Mouse (Mus musculus) midbrain, embryonic 14.5 days (tissue): ENCODE data around the gene Dennd1b. TPM values are rescaled to one million over a fixed set of nuclear protein-coding genes. Genes with fewer than 3 reads are reported as not detected.

ENCODE experiments used
- ATAC-seq: fragments of 200-750 bp; cut with Nextera tagmentation; 2 replicates; pipeline ENCODE4 v1.8.0; 2017; ENCODE audit warnings: moderate number of reproducible peaks, moderate library complexity; ENCODE audit not compliant: low FRiP score, low TSS enrichment
- DNase-seq: peaks from one replicate; pipeline ENCODE4 v3.0.0-alpha.2; 2015
- H3K27ac ChIP-seq: fragments of 300-500 bp; sonication (generic); replicated peaks from 2 replicates; pipeline ENCODE4 v1.5.1; 2014; ENCODE audit warnings: mild to moderate bottlenecking, low read depth, low read length, moderate library complexity
- H3K27me3 ChIP-seq: fragments of 300-500 bp; sonication (generic); 2 replicates; pipeline ENCODE4 v1.6.1; 2014; ENCODE audit warnings: low read length, control low read depth, mixed read lengths; ENCODE audit not compliant: control insufficient read depth, insufficient read depth
- H3K36me3 ChIP-seq: fragments of 300-500 bp; sonication (generic); 2 replicates; pipeline ENCODE4 v1.6.1; 2014; ENCODE audit warnings: low read length, control low read depth; ENCODE audit not compliant: control insufficient read depth, insufficient read depth
- H3K4me1 ChIP-seq: fragments of 300-500 bp; sonication (generic); 2 replicates; pipeline ENCODE4 v1.6.1; 2014; ENCODE audit warnings: mild to moderate bottlenecking, antibody characterized with exemption, low read length, control low read depth; ENCODE audit not compliant: control insufficient read depth, insufficient read depth
- H3K4me2 ChIP-seq: fragments of 300-500 bp; sonication (generic); 2 replicates; pipeline ENCODE4 v1.6.1; 2014; ENCODE audit warnings: mild to moderate bottlenecking, low read length, moderate library complexity
- H3K4me3 ChIP-seq: fragments of 300-500 bp; sonication (generic); replicated peaks from 2 replicates; pipeline ENCODE4 v1.5.1; 2014; ENCODE audit warnings: low read depth, low read length
- H3K9ac ChIP-seq: fragments of 300-500 bp; sonication (generic); replicated peaks from 2 replicates; pipeline ENCODE4 v1.6.1; 2014; ENCODE audit warnings: mild to moderate bottlenecking, low read length, moderate library complexity
- H3K9me3 ChIP-seq: fragments of 300-500 bp; sonication (generic); 2 replicates; pipeline ENCODE4 v1.6.1; 2016; ENCODE audit warnings: low read length, control low read depth, mixed read lengths; ENCODE audit not compliant: control insufficient read depth
- WGBS: fragments of 180-500 bp; shearing (Covaris S2); extraction: QIAGEN DNeasy Blood & Tissue Kit; methylation state at CpG from one replicate; pipeline ENCODE4 v1.1.7; 2014; 5-methylcytosine and 5-hydroxymethylcytosine counted together
- polyA plus RNA-seq: library from polyadenylated mRNA; unstranded; fragments of >200 nt; fragmentation: Nextera tagmentation; extraction: Ambion mirVana; gene quantifications from 2 replicates; pipeline ENCODE4 v1.2.1, GENCODE M21; 2014

The Dennd1b gene
- polyA plus RNA-seq, 1 experiment from 2014 or later = 15.0 TPM

DNA sequence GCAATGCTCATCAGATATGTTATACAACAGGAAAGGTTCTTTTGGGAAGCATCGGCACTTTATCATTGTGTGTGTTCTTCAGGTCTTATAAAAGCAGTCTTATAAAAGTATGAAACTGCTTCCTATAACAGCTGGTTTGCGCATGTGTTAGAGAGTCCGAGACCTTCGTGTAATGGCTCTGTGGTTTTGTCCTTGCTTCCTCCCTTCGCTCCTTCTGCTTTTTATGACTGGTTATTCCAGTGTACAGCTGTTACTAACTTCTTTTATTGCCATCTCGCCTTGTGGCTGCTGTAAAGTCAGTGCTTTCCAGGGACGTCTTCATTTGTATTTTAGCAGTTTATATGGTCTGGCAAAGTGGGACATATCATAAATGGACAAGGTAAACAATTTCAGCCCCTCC, 4.2 kb downstream of the Dennd1b start:
- Histone ChIP-seq H3K9ac (no peak overlapping the region), H3K4me2 (no peak overlapping the region), H3K4me3 (no peak overlapping the region), H3K27me3 (no peaks in the 10 kb centered on the region), H3K36me3 (peaks cover 3% of the 10 kb centered on the region; the same call in 1 of the 2 replicates), H3K27ac (no peak overlapping the region), H3K4me1 (peaks cover 9% of the 10 kb centered on the region; the same call in 1 of the 2 replicates), H3K9me3 (no peaks in the 10 kb centered on the region)
- ATAC-seq = no peak
- DNase-seq = no peak
- WGBS = 94% methylated on average over 7 of the region's 7 CpGs

DNA sequence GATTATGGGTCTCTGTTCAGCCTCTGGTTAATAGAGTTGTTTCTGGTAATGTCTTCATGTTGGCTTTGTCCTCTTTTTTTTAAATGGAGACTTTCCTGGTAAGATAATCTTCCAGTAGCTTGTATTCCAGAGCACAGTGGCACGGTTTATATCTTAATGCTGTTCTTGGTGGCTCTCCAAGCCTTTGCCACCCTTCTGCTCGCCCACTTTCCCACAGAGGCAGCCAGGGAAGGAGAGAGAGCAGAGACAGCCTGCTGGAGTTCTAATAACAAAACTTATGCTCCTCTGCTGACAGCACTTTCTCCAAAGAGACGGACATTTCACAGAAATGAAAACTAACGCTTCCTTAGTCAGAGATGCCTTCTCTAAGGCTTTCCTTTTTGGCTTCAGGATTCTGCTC, 6.8 kb downstream of the Dennd1b start:
- no peak for ATAC-seq
- no peaks in the 10 kb centered on the region for H3K27me3 ChIP-seq
- no peak overlapping the region for H3K27ac ChIP-seq
- no peaks in the 10 kb centered on the region for H3K9me3 ChIP-seq
- WGBS = 70% methylated on average over 4 of the region's 4 CpGs
- H3K4me1 ChIP-seq = 0 out of 2 replicates have a peak, but pooled peaks cover 3% of the 10 kb centered on the region
- H3K4me2 ChIP-seq = no peak overlapping the region
- H3K36me3 ChIP-seq = peaks cover 3% of the 10 kb centered on the region; the same call in 1 of the 2 replicates
- no peak overlapping the region for H3K4me3 ChIP-seq
- H3K9ac ChIP-seq = no peak overlapping the region
- no peak for DNase-seq

GRCm38 (mm10) chr1:138973541-138974224, 10.4 kb downstream of the Dennd1b start:
- no peaks in the 10 kb centered on the region for H3K9me3 ChIP-seq
- DNase-seq = no peak
- no peaks in the 10 kb centered on the region for H3K4me1 ChIP-seq
- H3K4me3 ChIP-seq = no peak overlapping the region
- H3K36me3 ChIP-seq = no peaks in the 10 kb centered on the region
- ATAC-seq = no peak
- H3K27me3 ChIP-seq = no peaks in the 10 kb centered on the region
- no peak overlapping the region for H3K4me2 ChIP-seq
- 90% methylated on average over 6 of the region's 6 CpGs for WGBS
- H3K27ac ChIP-seq = no peak overlapping the region
- no peak overlapping the region for H3K9ac ChIP-seq

DNA sequence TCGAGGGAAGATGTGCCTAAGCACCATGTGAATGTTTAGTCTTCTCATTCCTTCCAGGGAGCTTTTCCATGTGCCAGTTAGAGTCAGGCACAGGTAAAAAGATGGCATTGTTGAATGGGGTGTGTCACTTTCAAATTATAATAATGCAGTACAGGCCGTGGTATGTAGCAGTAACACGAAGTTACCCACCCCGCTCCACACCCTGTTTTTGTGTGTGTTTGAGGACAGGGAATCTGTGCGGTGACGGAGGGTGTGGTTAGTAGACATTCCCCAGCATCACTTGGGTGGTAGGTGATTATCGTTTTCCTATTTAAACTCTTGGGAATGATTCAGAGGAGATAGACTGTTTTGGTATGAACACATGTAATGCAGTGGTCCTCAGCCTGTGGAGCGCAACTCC, 11.6 kb downstream of the Dennd1b start:
- H3K9me3 ChIP-seq = no peaks in the 10 kb centered on the region
- DNase-seq (no peak), ATAC-seq (no peak)
- H3K36me3 ChIP-seq = no peaks in the 10 kb centered on the region
- no peak overlapping the region for H3K27ac ChIP-seq
- no peak overlapping the region for H3K9ac ChIP-seq
- H3K4me3 ChIP-seq = no peak overlapping the region
- WGBS = 95% methylated on average over 8 of the region's 8 CpGs
- no peaks in the 10 kb centered on the region for H3K27me3 ChIP-seq
- H3K4me2 ChIP-seq = no peak overlapping the region
- H3K4me1 ChIP-seq = no peaks in the 10 kb centered on the region

GRCm38 (mm10) chr1:138975945-138976344, 12.7 kb downstream of the Dennd1b start:
- ATAC-seq (no peak), DNase-seq (no peak)
- 87% methylated on average over 1 of the region's 1 CpGs for WGBS
- Histone ChIP-seq H3K4me1 (no peaks in the 10 kb centered on the region), H3K9ac (no peak overlapping the region), H3K27ac (no peak overlapping the region), H3K4me3 (no peak overlapping the region), H3K27me3 (no peaks in the 10 kb centered on the region), H3K4me2 (no peak overlapping the region), H3K36me3 (no peaks in the 10 kb centered on the region), H3K9me3 (no peaks in the 10 kb centered on the region)

GRCm38 (mm10) chr1:138982203-138982602, 19.0 kb downstream of the Dennd1b start:
- 83% methylated on average over 7 of the region's 7 CpGs for WGBS
- Histone ChIP-seq H3K9me3 (no peaks in the 10 kb centered on the region), H3K4me2 (no peak overlapping the region), H3K27me3 (no peaks in the 10 kb centered on the region), H3K4me1 (peaks cover 5% of the 10 kb centered on the region; the same call in 1 of the 2 replicates), H3K4me3 (no peak overlapping the region), H3K9ac (no peak overlapping the region), H3K36me3 (no peaks in the 10 kb centered on the region), H3K27ac (no peak overlapping the region)
- ATAC-seq (no peak), DNase-seq (no peak)

DNA sequence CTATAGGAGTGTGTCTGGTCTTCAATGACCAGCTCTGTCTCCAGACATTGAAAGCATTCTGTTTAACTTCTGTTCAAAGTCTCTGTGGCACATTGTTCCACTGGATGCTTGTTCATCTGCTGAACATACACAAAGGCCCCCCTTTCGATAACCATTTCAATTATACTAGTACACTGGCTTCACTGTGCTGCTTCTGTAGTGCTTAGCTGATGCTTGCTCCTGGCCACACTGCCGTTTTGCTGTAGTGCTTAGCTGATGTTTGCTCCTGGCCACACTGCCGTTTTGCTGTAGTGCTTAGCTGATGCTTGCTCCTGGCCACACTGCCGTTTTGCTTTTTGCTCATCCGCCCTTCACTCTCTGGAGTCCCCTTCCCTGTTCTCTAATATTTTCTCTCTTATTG, 19.4 kb downstream of the Dennd1b start:
- DNase-seq (no peak), ATAC-seq (no peak)
- 59% methylated on average over 5 of the region's 5 CpGs for WGBS
- Histone ChIP-seq H3K9me3 (no peaks in the 10 kb centered on the region), H3K4me2 (no peak overlapping the region), H3K4me1 (peaks cover 5% of the 10 kb centered on the region; the same call in 1 of the 2 replicates), H3K9ac (no peak overlapping the region), H3K27ac (no peak overlapping the region), H3K27me3 (no peaks in the 10 kb centered on the region), H3K36me3 (no peaks in the 10 kb centered on the region), H3K4me3 (no peak overlapping the region)

DNA sequence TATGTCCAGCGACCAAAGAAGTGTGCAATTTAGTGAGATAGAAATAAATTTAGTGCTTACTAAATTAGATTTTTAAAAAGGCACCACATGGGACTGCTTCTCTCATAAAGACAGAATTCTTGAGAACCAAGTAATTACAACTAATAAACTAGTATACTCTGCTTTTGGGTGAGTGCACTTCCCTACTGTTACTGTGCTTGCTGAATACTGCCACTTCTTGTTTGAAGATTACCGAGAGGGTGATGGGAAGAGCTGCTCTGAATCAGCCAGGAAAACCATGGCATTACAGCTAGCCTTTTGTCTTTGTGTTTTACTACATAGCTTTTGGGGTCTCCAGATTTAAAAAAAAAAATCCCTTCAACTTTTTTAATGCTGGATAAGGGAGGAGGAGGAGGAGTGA, 19.8 kb downstream of the Dennd1b start:
- 68% methylated on average over 2 of the region's 2 CpGs for WGBS
- Histone ChIP-seq H3K36me3 (no peaks in the 10 kb centered on the region), H3K9ac (no peak overlapping the region), H3K4me1 (peaks cover 5% of the 10 kb centered on the region; the same call in 1 of the 2 replicates), H3K9me3 (no peaks in the 10 kb centered on the region), H3K4me3 (no peak overlapping the region), H3K27ac (no peak overlapping the region), H3K4me2 (no peak overlapping the region), H3K27me3 (no peaks in the 10 kb centered on the region)
- ATAC-seq (no peak), DNase-seq (no peak)

GRCm38 (mm10) chr1:138983465-138983864, 20.2 kb downstream of the Dennd1b start:
- DNase-seq (no peak), ATAC-seq (no peak)

More at GRCm38 (mm10) chr1:138983465-138983864, 20.2 kb downstream of the Dennd1b start:
- no peaks in the 10 kb centered on the region for H3K9me3 ChIP-seq
- H3K27ac ChIP-seq = no peak overlapping the region
- peaks cover 5% of the 10 kb centered on the region; the same call in 1 of the 2 replicates for H3K4me1 ChIP-seq
- H3K4me3 ChIP-seq = no peak overlapping the region
- H3K4me2 ChIP-seq = no peak overlapping the region
- 62% methylated on average over 6 of the region's 6 CpGs for WGBS
- no peak overlapping the region for H3K9ac ChIP-seq
- H3K36me3 ChIP-seq = no peaks in the 10 kb centered on the region
- no peaks in the 10 kb centered on the region for H3K27me3 ChIP-seq
